Mouse (Mus musculus) limb, embryonic 11.5 days (tissue): ENCODE results near the gene Arl13b. TPM values are rescaled to one million over a fixed set of nuclear protein-coding genes. Genes with fewer than 3 reads are reported as not detected.

Experiments
- ATAC-seq: fragments of 200-750 bp; cut with Nextera tagmentation; 2 replicates; pipeline ENCODE4 v1.8.0; 2017; ENCODE audit warnings: low read depth; ENCODE audit not compliant: insufficient number of reproducible peaks, low FRiP score, low TSS enrichment
- DNase-seq: peaks from one replicate; pipeline ENCODE4 v3.0.0-alpha.2; 2015; ENCODE audit warnings: low spot score
- H3K27ac ChIP-seq: fragments of 300-500 bp; sonication (generic); replicated peaks from 2 replicates; pipeline ENCODE4 v1.5.1; 2014; ENCODE audit warnings: low read depth, mild to moderate bottlenecking, low read length
- H3K27me3 ChIP-seq: fragments of 300-500 bp; sonication (generic); 2 replicates; pipeline ENCODE4 v1.6.1; 2014; ENCODE audit warnings: mild to moderate bottlenecking, low read length, mixed read lengths; ENCODE audit not compliant: control insufficient read depth, insufficient read depth
- H3K36me3 ChIP-seq: fragments of 300-500 bp; sonication (generic); 2 replicates; pipeline ENCODE4 v1.6.1; 2014; ENCODE audit warnings: mild to moderate bottlenecking, low read length, moderate library complexity, mixed read lengths; ENCODE audit not compliant: control insufficient read depth, insufficient read depth
- H3K4me1 ChIP-seq: fragments of 300-500 bp; sonication (generic); 2 replicates; pipeline ENCODE4 v1.6.1; 2014; ENCODE audit warnings: low read length, mixed read lengths; ENCODE audit not compliant: control insufficient read depth, insufficient read depth
- H3K4me2 ChIP-seq: fragments of 300-500 bp; sonication (generic); 2 replicates; pipeline ENCODE4 v1.6.1; 2014; ENCODE audit warnings: low read depth, mild to moderate bottlenecking, moderate library complexity; ENCODE audit not compliant: severe bottlenecking
- H3K4me3 ChIP-seq: fragments of 300-500 bp; sonication (generic); 2 replicates; pipeline ENCODE4 v1.5.1; 2014; ENCODE audit warnings: low read depth, low read length
- H3K9ac ChIP-seq: fragments of 300-500 bp; sonication (generic); 2 replicates; pipeline ENCODE4 v1.6.1; 2014; ENCODE audit warnings: mild to moderate bottlenecking, low read length
- H3K9me3 ChIP-seq: fragments of 300-500 bp; sonication (generic); 2 replicates; pipeline ENCODE4 v1.6.1; 2016; ENCODE audit warnings: low read length; ENCODE audit not compliant: control insufficient read depth
- WGBS: fragments of 180-500 bp; shearing (Covaris S2); extraction: QIAGEN DNeasy Blood & Tissue Kit; methylation state at CpG from one replicate; pipeline ENCODE4 v1.1.7; 2014; 5-methylcytosine and 5-hydroxymethylcytosine counted together
- polyA plus RNA-seq: library from polyadenylated mRNA; unstranded; fragments of >200 nt; fragmentation: Nextera tagmentation; extraction: Ambion mirVana; gene quantifications from 2 replicates; pipeline ENCODE4 v1.2.1, GENCODE M21; 2014

Arl13b gene
- polyA plus RNA-seq, 1 experiment from 2014 or later = 19.5 TPM

GRCm38 (mm10) chr16:62804621-62805020 lies 42.2 kb downstream of the Arl13b start:
- peaks cover 8% of the 10 kb centered on the region; the same call in 1 of the 2 replicates for H3K4me1 ChIP-seq
- no peaks in the 10 kb centered on the region for H3K9me3 ChIP-seq
- DNase-seq (no peak), ATAC-seq (no peak)
- no peak overlapping the region for H3K4me3 ChIP-seq
- H3K27me3 ChIP-seq = no peaks in the 10 kb centered on the region
- H3K36me3 ChIP-seq = no peaks in the 10 kb centered on the region
- H3K27ac ChIP-seq = no peak overlapping the region
- no peak overlapping the region for H3K9ac ChIP-seq
- H3K4me2 ChIP-seq = no peak overlapping the region
- 94% methylated on average over 3 of the region's 3 CpGs for WGBS

- no peaks in the 10 kb centered on the region for H3K36me3 ChIP-seq
- H3K27ac ChIP-seq = no peak overlapping the region
- H3K4me2 ChIP-seq = no peak overlapping the region
- no peak overlapping the region for H3K9ac ChIP-seq
- ATAC-seq (no peak), DNase-seq (no peak)
- H3K27me3 ChIP-seq = no peaks in the 10 kb centered on the region
- no peaks in the 10 kb centered on the region for H3K4me1 ChIP-seq
- WGBS = 86% methylated on average over 3 of the region's 3 CpGs
- H3K4me3 ChIP-seq = no peak overlapping the region
- no peaks in the 10 kb centered on the region for H3K9me3 ChIP-seq
These were observed 47.0 kb downstream of the Arl13b start for GRCm38 (mm10) chr16:62799839-62800238.

- no peak overlapping the region for H3K9ac ChIP-seq
- no peaks in the 10 kb centered on the region for H3K4me1 ChIP-seq
- ATAC-seq = 0 out of 2 replicates have a peak, but pooled peaks have one; percentile 44
- no peak overlapping the region for H3K4me2 ChIP-seq
- no peak overlapping the region for H3K4me3 ChIP-seq
- H3K9me3 ChIP-seq = no peaks in the 10 kb centered on the region
- no peak overlapping the region for H3K27ac ChIP-seq
- DNase-seq = no peak
- H3K27me3 ChIP-seq = no peaks in the 10 kb centered on the region
- 85% methylated on average over 4 of the region's 4 CpGs for WGBS
- no peaks in the 10 kb centered on the region for H3K36me3 ChIP-seq
These were observed 47.4 kb downstream of the Arl13b start for GRCm38 (mm10) chr16:62799426-62799825.

- Histone ChIP-seq H3K27me3 (no peaks in the 10 kb centered on the region), H3K36me3 (no peaks in the 10 kb centered on the region), H3K9me3 (no peaks in the 10 kb centered on the region), H3K4me3 (no peak overlapping the region), H3K4me1 (no peaks in the 10 kb centered on the region), H3K9ac (no peak overlapping the region), H3K4me2 (no peak overlapping the region), H3K27ac (no peak overlapping the region)
- DNase-seq = no peak
- no peak for ATAC-seq
- 98% methylated on average over 3 of the region's 3 CpGs for WGBS
These were observed 48.0 kb downstream of the Arl13b start for GRCm38 (mm10) chr16:62798808-62799207.

- Histone ChIP-seq H3K4me2 (no peak overlapping the region), H3K4me1 (no peaks in the 10 kb centered on the region), H3K9ac (no peak overlapping the region), H3K4me3 (no peak overlapping the region), H3K27me3 (no peaks in the 10 kb centered on the region), H3K9me3 (no peaks in the 10 kb centered on the region), H3K36me3 (no peaks in the 10 kb centered on the region), H3K27ac (no peak overlapping the region)
- DNase-seq = no peak
- WGBS = 89% methylated on average over 1 of the region's 1 CpGs
- no peak for ATAC-seq
These were observed 50.2 kb downstream of the Arl13b start for GRCm38 (mm10) chr16:62796608-62797007.

- peak within 1 kb of the TSS; percentile 68; the same call in 1 of the 2 replicates for H3K27ac ChIP-seq
- no peaks in the 10 kb centered on the region for H3K27me3 ChIP-seq
- no peaks in the 10 kb centered on the region for H3K9me3 ChIP-seq
- peak; percentile 95 for DNase-seq
- peak; percentile 98 for ATAC-seq
- H3K9ac ChIP-seq = peak within 1 kb of the TSS; percentile 91
- no peaks in the 10 kb centered on the region for H3K36me3 ChIP-seq
- WGBS = 1% methylated on average over 41 of the region's 41 CpGs
- H3K4me3 ChIP-seq = peak within 1 kb of the TSS; percentile 77
- no peaks in the 10 kb centered on the region for H3K4me1 ChIP-seq
- peak within 1 kb of the TSS; percentile 51 for H3K4me2 ChIP-seq
These were observed 60.1 kb downstream of the Arl13b start, which contains the start of gene Nsun3 for GRCm38 (mm10) chr16:62786621-62787331. Nsun3 (minus strand) TSS chr16:62786818.

GRCm38 (mm10) chr16:62782229-62782628 lies 64.6 kb downstream of the Arl13b start:
- Histone ChIP-seq H3K9me3 (no peaks in the 10 kb centered on the region), H3K4me2 (no peak overlapping the region), H3K36me3 (no peaks in the 10 kb centered on the region), H3K9ac (no peak overlapping the region), H3K4me1 (peaks cover 9% of the 10 kb centered on the region), H3K27ac (no peak overlapping the region), H3K27me3 (no peaks in the 10 kb centered on the region), H3K4me3 (no peak overlapping the region)
- ATAC-seq (no peak), DNase-seq (no peak)
- 67% methylated on average over 5 of the region's 5 CpGs for WGBS

- ATAC-seq = peak; percentile 47; the same call in 1 of the 2 replicates
These were observed 68.6 kb downstream of the Arl13b start for GRCm38 (mm10) chr16:62778282-62778681.

More at GRCm38 (mm10) chr16:62778282-62778681, 68.6 kb downstream of the Arl13b start:
- Histone ChIP-seq H3K4me2 (no peak overlapping the region), H3K9me3 (no peaks in the 10 kb centered on the region), H3K27ac (no peak overlapping the region), H3K4me3 (no peak overlapping the region), H3K36me3 (no peaks in the 10 kb centered on the region), H3K4me1 (peaks cover 9% of the 10 kb centered on the region), H3K27me3 (no peaks in the 10 kb centered on the region), H3K9ac (no peak overlapping the region)
- 15% methylated on average over 10 of the region's 10 CpGs for WGBS
- DNase-seq = peak; percentile 57
